Mouse (Mus musculus) stomach, postnatal 0 days (tissue): Measurements from ENCODE around the gene Usp54. TPM values are rescaled to one million over a fixed set of nuclear protein-coding genes. Genes with fewer than 3 reads are reported as not detected.

Experiments used
- ATAC-seq: fragments of 200-750 bp; cut with Nextera tagmentation; 2 replicates; pipeline ENCODE4 v1.8.0; 2017; ENCODE audit not compliant: low FRiP score, low TSS enrichment
- DNase-seq: peaks from one replicate; pipeline ENCODE4 v3.0.0-alpha.2; 2016; ENCODE audit warnings: low spot score
- H3K27ac ChIP-seq: fragments of 300-500 bp; sonication (generic); replicated peaks from 2 replicates; pipeline ENCODE4 v1.5.1; 2014; ENCODE audit warnings: mild to moderate bottlenecking, control low read depth
- H3K27me3 ChIP-seq: fragments of 300-500 bp; sonication (generic); 2 replicates; pipeline ENCODE4 v1.6.1; 2014; ENCODE audit warnings: low read length; ENCODE audit not compliant: control insufficient read depth, insufficient read depth
- H3K36me3 ChIP-seq: fragments of 300-500 bp; sonication (generic); 2 replicates; pipeline ENCODE4 v1.6.1; 2014; ENCODE audit warnings: low read length, mixed read lengths; ENCODE audit not compliant: control insufficient read depth, insufficient read depth
- H3K4me1 ChIP-seq: fragments of 300-500 bp; sonication (generic); replicated peaks from 2 replicates; pipeline ENCODE4 v1.6.1; 2014; ENCODE audit warnings: antibody characterized with exemption; ENCODE audit not compliant: control insufficient read depth, insufficient read depth
- H3K4me2 ChIP-seq: fragments of 300-500 bp; sonication (generic); replicated peaks from 2 replicates; pipeline ENCODE4 v1.6.1; 2014; ENCODE audit warnings: low read depth, mild to moderate bottlenecking, control low read depth, moderate library complexity
- H3K4me3 ChIP-seq: fragments of 300-500 bp; sonication (generic); 2 replicates; pipeline ENCODE4 v1.5.1; 2014; ENCODE audit warnings: low read depth, low read length, control low read depth
- H3K9ac ChIP-seq: fragments of 300-500 bp; sonication (generic); 2 replicates; pipeline ENCODE4 v1.6.1; 2014; ENCODE audit warnings: mild to moderate bottlenecking, low read length, control low read depth, mixed read lengths
- H3K9me3 ChIP-seq: fragments of 300-500 bp; sonication (generic); 2 replicates; pipeline ENCODE4 v1.6.1; 2016; ENCODE audit warnings: low read length; ENCODE audit not compliant: control insufficient read depth
- CTCF ChIP-seq: IDR thresholded peaks from 2 replicates; pipeline ENCODE4 v1.5.1; 2016; ENCODE audit warnings: antibody characterized with exemption, low read depth, mild to moderate bottlenecking, moderate library complexity
- EP300 ChIP-seq: optimal IDR thresholded peaks from 2 replicates; pipeline ENCODE3; 2016; ENCODE audit warnings: antibody characterized with exemption
- WGBS: fragments of 180-500 bp; shearing (Covaris S2); extraction: QIAGEN DNeasy Blood & Tissue Kit; methylation state at CpG from one replicate; pipeline ENCODE4 v1.1.7; 2014; 5-methylcytosine and 5-hydroxymethylcytosine counted together
- polyA plus RNA-seq: library from polyadenylated mRNA; unstranded; fragments of >200 nt; fragmentation: Nextera tagmentation; extraction: Ambion mirVana; gene quantifications from 2 replicates; pipeline ENCODE4 v1.2.1, GENCODE M21; 2015

The Usp54 gene
- polyA plus RNA-seq, 1 experiment from 2014 or later = 3.3 TPM

GRCm38 (mm10) chr14:20635546-20635945 lies 5.3 kb downstream of the Usp54 start:
- TF ChIP-seq EP300 = no peak
- 55% methylated on average over 2 of the region's 2 CpGs for WGBS
- Histone ChIP-seq H3K36me3 (no peaks in the 10 kb centered on the region), H3K27me3 (no peaks in the 10 kb centered on the region), H3K4me1 (no peaks in the 10 kb centered on the region), H3K4me3 (no peak overlapping the region), H3K27ac (no peak overlapping the region), H3K9ac (no peak overlapping the region), H3K4me2 (no peak overlapping the region), H3K9me3 (no peaks in the 10 kb centered on the region)
- ATAC-seq = peak; percentile 84
- peak; percentile 50 for DNase-seq

GRCm38 (mm10) chr14:20631253-20631652 lies 9.6 kb downstream of the Usp54 start:
- Histone ChIP-seq H3K36me3 (no peaks in the 10 kb centered on the region), H3K27me3 (no peaks in the 10 kb centered on the region), H3K27ac (no peak overlapping the region), H3K9ac (no peak overlapping the region), H3K4me3 (no peak overlapping the region), H3K4me2 (no peak overlapping the region), H3K4me1 (no peaks in the 10 kb centered on the region), H3K9me3 (no peaks in the 10 kb centered on the region)
- peak; percentile 81 for ATAC-seq
- WGBS = 28% methylated on average over 4 of the region's 4 CpGs
- no peak for DNase-seq
- no peak for TF ChIP-seq CTCF
- TF ChIP-seq EP300 = no peak

- H3K27me3 ChIP-seq = no peaks in the 10 kb centered on the region
- H3K27ac ChIP-seq = no peak overlapping the region
- H3K4me1 ChIP-seq = no peaks in the 10 kb centered on the region
- no peak overlapping the region for H3K4me3 ChIP-seq
- H3K9me3 ChIP-seq = no peaks in the 10 kb centered on the region
- ATAC-seq = no peak
- 75% methylated on average over 3 of the region's 3 CpGs for WGBS
- H3K36me3 ChIP-seq = no peaks in the 10 kb centered on the region
- DNase-seq = no peak
- no peak for TF ChIP-seq CTCF
- TF ChIP-seq EP300 = no peak
- no peak overlapping the region for H3K4me2 ChIP-seq
- H3K9ac ChIP-seq = no peak overlapping the region
These were observed 13.9 kb downstream of the Usp54 start for GRCm38 (mm10) chr14:20626971-20627370.

- no peak overlapping the region for H3K4me3 ChIP-seq
- H3K4me1 ChIP-seq = no peaks in the 10 kb centered on the region
- H3K36me3 ChIP-seq = no peaks in the 10 kb centered on the region
- no peak overlapping the region for H3K9ac ChIP-seq
- H3K27ac ChIP-seq = no peak overlapping the region
- ATAC-seq = no peak
- TF ChIP-seq EP300 (no peak), CTCF (no peak)
- WGBS = 83% methylated on average over 2 of the region's 2 CpGs
- DNase-seq = no peak
- no peaks in the 10 kb centered on the region for H3K9me3 ChIP-seq
- H3K27me3 ChIP-seq = no peaks in the 10 kb centered on the region
- no peak overlapping the region for H3K4me2 ChIP-seq
These were observed 14.4 kb downstream of the Usp54 start for GRCm38 (mm10) chr14:20626447-20626846.

GRCm38 (mm10) chr14:20622907-20623306 lies 18.0 kb downstream of the Usp54 start:
- ATAC-seq (no peak), DNase-seq (no peak)
- H3K4me1 ChIP-seq = no peaks in the 10 kb centered on the region
- H3K9ac ChIP-seq = no peak overlapping the region
- no peak overlapping the region for H3K27ac ChIP-seq
- WGBS = 90% methylated on average over 3 of the region's 3 CpGs
- H3K9me3 ChIP-seq = no peaks in the 10 kb centered on the region
- no peak overlapping the region for H3K4me3 ChIP-seq
- TF ChIP-seq CTCF (no peak), EP300 (no peak)
- H3K4me2 ChIP-seq = no peak overlapping the region
- H3K36me3 ChIP-seq = no peaks in the 10 kb centered on the region
- no peaks in the 10 kb centered on the region for H3K27me3 ChIP-seq

- Histone ChIP-seq H3K4me1 (no peaks in the 10 kb centered on the region), H3K9ac (no peak overlapping the region), H3K4me2 (no peak overlapping the region), H3K27ac (no peak overlapping the region), H3K36me3 (no peaks in the 10 kb centered on the region), H3K27me3 (no peaks in the 10 kb centered on the region), H3K4me3 (no peak overlapping the region), H3K9me3 (no peaks in the 10 kb centered on the region)
- DNase-seq (no peak), ATAC-seq (no peak)
- WGBS = 69% methylated on average over 2 of the region's 2 CpGs
- TF ChIP-seq CTCF (no peak), EP300 (no peak)
These were observed 18.5 kb downstream of the Usp54 start for GRCm38 (mm10) chr14:20622412-20622811.

GRCm38 (mm10) chr14:20621903-20622302 lies 19.0 kb downstream of the Usp54 start:
- DNase-seq (no peak), ATAC-seq (no peak)
- H3K4me2 ChIP-seq = no peak overlapping the region
- H3K27me3 ChIP-seq = no peaks in the 10 kb centered on the region
- H3K9me3 ChIP-seq = no peaks in the 10 kb centered on the region
- no peaks in the 10 kb centered on the region for H3K36me3 ChIP-seq
- H3K9ac ChIP-seq = no peak overlapping the region
- WGBS = 87% methylated on average over 2 of the region's 2 CpGs
- TF ChIP-seq CTCF (no peak), EP300 (no peak)
- no peaks in the 10 kb centered on the region for H3K4me1 ChIP-seq
- no peak overlapping the region for H3K27ac ChIP-seq
- no peak overlapping the region for H3K4me3 ChIP-seq
